In genomic region chr4:117478101-117478673, GRCm38 (mm10) we compare ENCODE assay signal across 9 mouse cellular contexts. TPM values are rescaled to one million over a fixed set of nuclear protein-coding genes. Genes with fewer than 3 reads are reported as not detected.
DNase-seq lines count a peak whose midpoint lies in the region; ATAC-seq lines count a peak whose summit lies in the region.
"Had no signal": no experiment of that assay in that cellular context is flagged by ENCODE, and none has a peak within 500 bp of the region (broad histone marks: within the 10 kb centered on the region; RNA-seq: fewer than 3 reads in every experiment).

No protein-coding gene starts in this region.

- no peak overlapping the region for H3K4me2 ChIP-seq in forebrain, embryonic 14.5 days (ENCODE audit: low read length)
- no peak overlapping the region; the same call in 1 of the 2 replicates for H3K4me2 ChIP-seq in lung, embryonic 16.5 days (ENCODE audit: low read depth, low read length)
- H3K4me2 ChIP-seq: neural tube, embryonic 13.5 days had no signal

- intact Hi-C loops in heart, postnatal 36 days (cut with DNase I): loop anchor here (2.0 kb wide), 1 partner anchor 17 kb away; no protein-coding TSS in a partner anchor

- peak; percentile 66 for DNase-seq in forebrain, embryonic 14.5 days (ENCODE audit: low spot score)
- DNase-seq in forebrain, embryonic 10.5 days (ENCODE audit: extremely low spot score, low spot score): no peak
- DNase-seq in heart, postnatal 36 days: peak; percentile 8 to 32
- DNase-seq in yolk sac, embryonic 10.5 days (ENCODE audit: low spot score): no peak
- no peak for DNase-seq in cerebellum, adult 11 months
- DNase-seq in retina, embryonic 14.5 days (ENCODE audit: low spot score): no peak

- H3K27me3 ChIP-seq in forebrain, embryonic 14.5 days (replicated peaks; ENCODE audit: control insufficient read depth, insufficient read depth, low read length): peaks cover 14% of the 10 kb centered on the region; the same call in 1 of the 2 replicates
- peaks cover 99% of the 10 kb centered on the region for H3K27me3 ChIP-seq in forebrain, embryonic 10.5 days (ENCODE audit: poor library complexity, severe bottlenecking)
- peaks cover 31% of the 10 kb centered on the region for H3K27me3 ChIP-seq in lung, embryonic 16.5 days (ENCODE audit: control insufficient read depth, insufficient read depth, low read depth, low read length)

- WGBS in forebrain, embryonic 14.5 days: 72% methylated on average over 15 of the region's 15 CpGs
- WGBS in forebrain, embryonic 10.5 days: 85% methylated on average over 15 of the region's 15 CpGs
- WGBS in lung, embryonic 16.5 days: 27% methylated on average over 15 of the region's 15 CpGs

- no peak overlapping the region for H3K4me3 ChIP-seq in forebrain, embryonic 14.5 days (ENCODE audit: low read depth, low read length)
- no peak overlapping the region for H3K4me3 ChIP-seq in forebrain, embryonic 10.5 days
- H3K4me3 ChIP-seq in lung, embryonic 16.5 days (ENCODE audit: low read length): no peak overlapping the region
- H3K4me3 ChIP-seq: neural tube, embryonic 13.5 days had no signal

- H3K36me3 ChIP-seq in forebrain, embryonic 14.5 days (ENCODE audit: control insufficient read depth, insufficient read depth, low read length): no peaks in the 10 kb centered on the region
- no peaks in the 10 kb centered on the region for H3K36me3 ChIP-seq in forebrain, embryonic 10.5 days (replicated peaks)
- no peaks in the 10 kb centered on the region for H3K36me3 ChIP-seq in lung, embryonic 16.5 days (ENCODE audit: control insufficient read depth, insufficient read depth, low read length)
- H3K36me3 ChIP-seq: neural tube, embryonic 13.5 days had no signal

- no peaks in the 10 kb centered on the region for H3K9me3 ChIP-seq in forebrain, embryonic 14.5 days (replicated peaks; ENCODE audit: control insufficient read depth, low read length)
- no peaks in the 10 kb centered on the region for H3K9me3 ChIP-seq in forebrain, embryonic 10.5 days
- no peaks in the 10 kb centered on the region for H3K9me3 ChIP-seq in lung, embryonic 16.5 days (ENCODE audit: control insufficient read depth, low read length)
- H3K9me3 ChIP-seq: neural tube, embryonic 13.5 days had no signal

- peak; percentile 55; the same call in 1 of the 2 replicates for ATAC-seq in forebrain, embryonic 14.5 days
- ATAC-seq in CD4-positive, CD25-positive, alpha-beta regulatory T cell, adult 4 months: peak; percentile 45
- peak; percentile 68 for ATAC-seq in lung, embryonic 16.5 days (ENCODE audit: low read depth)

- H3K27ac ChIP-seq in forebrain, embryonic 14.5 days (ENCODE audit: low read depth, low read length): no peak overlapping the region
- no peak overlapping the region for H3K27ac ChIP-seq in forebrain, embryonic 10.5 days
- H3K27ac ChIP-seq in lung, embryonic 16.5 days (ENCODE audit: low read length): peak overlapping the region; percentile 32; the same call in 1 of the 2 replicates
- H3K27ac ChIP-seq: neural tube, embryonic 13.5 days had no signal

- H3K4me1 ChIP-seq in forebrain, embryonic 14.5 days (ENCODE audit: control insufficient read depth, insufficient read depth, low read length): peaks cover 12% of the 10 kb centered on the region; the same call in 1 of the 2 replicates
- H3K4me1 ChIP-seq in forebrain, embryonic 10.5 days: peaks cover 44% of the 10 kb centered on the region
- H3K4me1 ChIP-seq in lung, embryonic 16.5 days (replicated peaks; ENCODE audit: control insufficient read depth, insufficient read depth, low read length): peaks cover 12% of the 10 kb centered on the region

- H3K9ac ChIP-seq in forebrain, embryonic 14.5 days (ENCODE audit: low read length): no peak overlapping the region
- H3K9ac ChIP-seq in lung, embryonic 16.5 days (ENCODE audit: low read length): no peak overlapping the region
- H3K9ac ChIP-seq: neural tube, embryonic 13.5 days had no signal

RNA-seq across cellular contexts. Expression of gene Rnf220, which starts 18.7 kb away (rescaled TPM):
- polyA plus RNA-seq in forebrain, embryonic 14.5 days (2014; fragmentation: Nextera tagmentation; extraction: Ambion mirVana): 84.3 and 96.1 TPM in 2 replicates
- 94.3 and 98.2 TPM in 2 replicates for polyA plus RNA-seq in forebrain, embryonic 10.5 days (2016; fragmentation: Nextera tagmentation; extraction: Ambion mirVana)
- 10 to 100 TPM; 15.8 to 18.6 TPM for polyA plus RNA-seq in CD4-positive, CD25-positive, alpha-beta regulatory T cell, adult 4 months (2017; shearing (Covaris generic))
- 10 to 100 TPM; 33.7 to 36.0 TPM for total RNA-seq in heart, postnatal 36 days (2021)
- 60.6 and 61.5 TPM in 2 replicates for polyA plus RNA-seq in lung, embryonic 16.5 days (2015; fragmentation: Nextera tagmentation; extraction: Ambion mirVana)

Comparison
In these comparisons a context has a peak if more than half of its experiments do, and no peak if none do; other contexts are left out.
1. DNase-seq: peak in forebrain, embryonic 14.5 days (single experiment) and heart, postnatal 36 days (2 of 2); none in forebrain, embryonic 10.5 days (single experiment), yolk sac, embryonic 10.5 days (single experiment), cerebellum, adult 11 months (single experiment) and retina, embryonic 14.5 days (single experiment).
2. Peak in every context shown above with its lines, with median percentiles within 50 percentile points of each other: ATAC-seq.